Mouse (Mus musculus) retina, adult 2 months (tissue): ENCODE measurements around the gene Ankrd66.
"Not testable (repeated sequence)": the region's sequence is repeated elsewhere in the genome, so short reads cannot be mapped to it uniquely, and the experiment has no call there.

Source experiments
- DNase-seq: peaks from one replicate; pipeline ENCODE4 v3.0.0-alpha.2; 2012; ENCODE audit warnings: low read depth, low spot score

Ankrd66 gene

DNA sequence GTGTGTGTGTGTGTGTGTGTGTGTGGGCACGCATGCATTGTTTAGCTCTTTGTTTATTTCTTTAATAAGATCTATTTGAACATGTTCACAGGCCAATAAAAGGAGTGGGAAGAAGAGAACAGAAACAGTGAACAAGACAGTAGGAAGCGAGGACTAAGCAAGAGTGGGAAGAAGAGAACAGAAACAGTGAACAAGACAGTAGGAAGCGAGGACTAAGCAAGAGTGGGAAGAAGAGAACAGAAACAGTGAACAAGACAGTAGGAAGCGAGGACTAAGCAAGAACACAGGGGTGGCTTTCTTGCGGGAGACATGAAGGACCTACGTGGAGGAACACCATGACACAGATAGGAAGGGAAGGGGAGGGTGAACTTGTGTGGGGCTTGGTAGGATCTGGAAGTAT is 6.6 kb downstream of the Ankrd66 start:
- DNase-seq, result not testable (repeated sequence)

DNA sequence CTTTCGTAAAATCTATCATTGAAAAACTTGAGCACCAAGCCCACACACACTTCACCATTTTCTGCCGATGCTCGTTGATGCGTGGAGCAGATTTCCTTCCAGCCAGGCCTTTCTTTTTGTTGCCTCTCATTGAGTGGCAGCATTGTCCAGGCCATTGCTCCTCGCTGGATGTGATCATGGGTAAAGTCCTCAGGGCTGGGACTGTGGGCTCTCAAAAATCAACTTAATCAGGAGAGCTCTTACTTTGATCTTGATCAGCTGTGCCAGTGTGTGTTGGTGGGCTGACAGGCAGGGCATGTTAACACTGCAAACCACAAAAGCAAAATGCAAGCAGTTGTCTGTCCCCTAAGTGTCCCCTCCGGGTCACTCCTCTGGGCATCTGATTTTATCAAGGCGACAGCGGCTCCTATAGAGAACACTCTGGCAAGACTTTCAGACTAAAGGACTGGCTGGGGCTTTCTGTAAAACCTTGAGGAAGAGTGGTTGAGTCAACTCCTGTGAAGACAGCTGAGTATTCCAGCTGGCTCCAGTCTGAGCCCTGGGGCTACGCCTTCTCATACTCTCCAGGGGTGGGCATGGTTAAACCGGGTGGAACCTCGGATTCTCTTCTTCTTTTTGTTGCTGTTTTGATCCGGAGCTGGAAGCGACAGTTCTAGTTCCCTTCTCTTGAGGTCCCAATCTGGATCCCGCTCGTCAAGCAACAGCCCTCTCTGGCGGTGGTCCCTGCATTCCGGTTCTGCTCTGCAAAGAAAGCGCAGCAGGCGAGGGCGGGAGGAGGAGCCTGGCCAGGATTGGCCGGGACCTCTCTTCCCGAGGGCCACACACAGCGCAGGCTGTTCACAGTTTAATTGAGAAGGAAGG is 8.8 kb downstream of the Ankrd66 start:
- DNase-seq, result no peak

- DNase-seq, result no peak
Observed at GRCm38 (mm10) chr17:43531192-43531591, 12.2 kb downstream of the Ankrd66 start.

DNA sequence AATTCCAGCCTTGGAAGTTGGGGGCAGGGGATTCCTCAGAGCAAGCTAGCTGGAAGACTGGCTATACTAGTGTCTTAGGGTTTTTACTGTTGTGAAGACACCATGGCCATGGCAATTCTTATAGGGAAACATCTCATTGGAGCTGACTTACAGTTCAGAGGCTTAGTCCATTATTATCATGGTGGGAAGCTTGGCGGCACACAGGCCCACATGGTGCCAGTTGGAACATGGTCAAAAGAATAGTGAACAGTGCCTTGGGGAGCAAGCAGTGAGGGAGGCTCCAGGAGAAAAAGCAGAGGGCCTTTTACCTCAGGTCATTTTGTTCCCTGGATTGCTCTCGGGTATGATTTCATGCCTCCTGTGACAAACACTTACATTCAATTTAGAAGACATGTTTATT is 12.9 kb downstream of the Ankrd66 start:
- no peak for DNase-seq

GRCm38 (mm10) chr17:43520166-43520565 is 23.3 kb downstream of the Ankrd66 start:
- no peak for DNase-seq

DNA sequence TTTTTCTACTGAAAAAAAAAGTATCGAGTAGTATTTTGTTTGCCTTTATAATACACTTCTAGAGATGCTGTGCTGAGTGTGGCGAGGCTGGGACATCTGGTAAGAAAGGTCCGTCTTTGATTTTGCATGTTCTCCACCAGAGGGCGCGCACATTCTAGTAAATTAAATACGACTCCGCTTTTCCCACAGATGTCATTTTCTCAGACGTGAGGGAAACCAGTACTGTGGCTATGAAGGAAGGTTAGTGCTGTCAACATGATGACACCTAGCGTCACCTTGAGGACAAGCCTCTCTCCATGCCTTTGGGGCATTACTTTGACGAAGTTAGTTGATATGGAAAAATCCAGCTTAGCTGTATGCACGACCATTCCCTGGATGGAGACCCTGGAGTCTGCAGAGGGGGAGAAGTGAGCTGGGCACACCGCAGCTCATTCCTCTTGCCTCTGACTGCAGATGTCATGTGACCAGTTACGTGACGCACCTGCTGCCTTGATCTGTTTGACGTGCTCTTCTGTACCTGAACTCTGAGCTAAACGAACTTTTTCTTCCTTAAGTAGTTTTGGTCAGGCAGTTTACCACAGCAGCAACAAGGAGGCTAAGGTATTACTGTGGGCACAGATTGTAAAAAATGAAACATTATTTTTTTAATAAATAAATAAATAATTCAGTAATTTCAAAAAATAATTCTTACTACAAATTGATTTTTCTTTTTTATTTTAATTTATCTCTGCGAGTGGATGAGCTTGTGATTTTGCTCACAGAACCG is 24.6 kb downstream of the Ankrd66 start:
- peak; percentile 73 for DNase-seq

- DNase-seq, result no peak
Observed at GRCm38 (mm10) chr17:43510782-43511181, 32.7 kb downstream of the Ankrd66 start.

DNA sequence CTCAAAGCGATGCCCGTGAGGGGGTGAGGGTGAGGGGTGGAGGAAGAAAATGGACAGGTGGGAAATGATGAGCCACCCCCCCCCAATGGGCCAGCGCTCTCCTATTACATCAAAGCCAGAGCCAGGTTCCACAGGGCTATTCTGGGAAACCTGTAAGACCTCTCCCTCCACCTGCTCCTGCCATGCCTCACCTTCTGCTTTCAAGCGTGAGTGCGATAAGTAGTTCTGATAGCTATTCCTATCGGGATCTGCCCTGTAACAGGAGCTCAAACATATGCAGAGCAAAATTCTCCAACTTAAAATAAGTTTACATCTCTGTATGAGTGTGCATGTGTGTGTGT is 38.9 kb downstream of the Ankrd66 start:
- no peak for DNase-seq

DNA sequence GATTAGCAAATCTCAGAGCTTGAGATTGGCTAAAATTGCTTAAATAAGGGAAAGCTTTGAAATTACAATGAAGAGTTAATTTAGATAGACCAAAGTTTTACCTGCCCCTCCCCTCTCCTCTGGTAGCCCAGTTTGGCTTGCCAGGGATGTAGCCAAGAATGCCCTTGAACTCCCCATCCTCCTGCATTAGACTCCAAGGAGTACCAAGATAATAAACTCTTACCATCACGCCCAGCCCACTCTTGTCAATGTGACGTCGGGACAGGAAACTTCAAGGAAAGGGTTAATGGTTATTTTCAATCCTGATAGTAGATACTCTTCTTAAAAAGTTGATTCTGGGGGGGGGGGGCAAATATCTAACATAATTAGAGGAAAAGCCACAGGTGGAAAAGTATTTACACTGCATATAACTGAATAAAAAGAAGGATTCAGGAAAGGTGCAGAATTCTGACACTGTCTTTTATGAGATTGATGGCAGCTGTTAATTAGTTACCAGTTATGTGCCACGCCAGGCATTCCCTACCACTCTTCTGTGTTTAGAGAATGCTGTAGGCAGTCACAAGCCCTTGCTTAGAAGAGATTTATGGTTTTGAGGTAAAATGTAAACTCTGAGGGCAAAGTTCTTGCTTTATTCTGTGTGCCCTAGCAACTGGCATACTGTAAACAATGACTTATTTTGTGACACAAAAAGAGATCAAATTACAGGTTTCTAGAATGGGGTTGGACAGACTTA is 39.4 kb downstream of the Ankrd66 start:
- DNase-seq, result no peak

DNA sequence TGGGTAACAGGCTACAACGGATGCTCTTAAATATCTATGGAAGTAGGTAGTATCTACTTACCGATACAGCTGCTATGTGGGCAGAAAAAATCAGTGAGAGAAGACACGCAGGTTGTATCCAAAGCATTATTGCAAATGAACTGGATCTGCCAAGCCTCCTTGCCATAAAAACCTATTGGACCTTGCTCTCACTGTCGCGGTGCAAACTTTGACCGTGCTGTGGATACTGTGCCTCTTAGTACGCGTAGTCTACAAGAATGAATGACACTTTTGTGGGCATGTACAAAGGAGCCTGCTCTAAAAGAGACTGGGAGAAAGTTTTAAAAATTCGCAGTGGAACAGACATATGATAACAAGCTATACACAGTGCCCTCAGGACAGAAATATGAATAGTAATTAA is 40.8 kb downstream of the Ankrd66 start, which contains the start of gene Mep1a:
Gene Mep1a (minus strand): TSS at position 221 of the 400 bp plus-strand sequence.
- DNase-seq, result no peak

DNA sequence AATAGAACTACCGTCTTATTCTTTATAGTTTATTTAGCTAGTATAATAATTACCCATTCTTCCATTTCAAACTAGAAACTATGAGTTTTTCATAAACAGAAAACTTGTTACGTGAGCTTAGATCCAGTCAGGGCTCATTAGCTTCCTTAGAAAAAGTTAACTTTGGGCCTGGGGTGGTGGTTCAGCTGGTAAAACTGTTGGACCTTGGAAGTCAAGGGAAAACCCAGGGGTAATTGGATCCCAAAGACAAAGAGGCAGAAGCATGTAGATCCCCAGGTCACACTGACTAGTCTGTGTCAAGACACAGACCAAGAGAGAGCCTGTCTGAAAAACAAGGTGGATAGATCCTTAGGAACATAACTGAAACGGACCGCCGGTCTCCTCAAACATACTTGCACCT is 41.8 kb downstream of the Ankrd66 start:
- no peak for DNase-seq

GRCm38 (mm10) chr17:43501223-43501622 is 42.2 kb downstream of the Ankrd66 start:
- no peak for DNase-seq

DNA sequence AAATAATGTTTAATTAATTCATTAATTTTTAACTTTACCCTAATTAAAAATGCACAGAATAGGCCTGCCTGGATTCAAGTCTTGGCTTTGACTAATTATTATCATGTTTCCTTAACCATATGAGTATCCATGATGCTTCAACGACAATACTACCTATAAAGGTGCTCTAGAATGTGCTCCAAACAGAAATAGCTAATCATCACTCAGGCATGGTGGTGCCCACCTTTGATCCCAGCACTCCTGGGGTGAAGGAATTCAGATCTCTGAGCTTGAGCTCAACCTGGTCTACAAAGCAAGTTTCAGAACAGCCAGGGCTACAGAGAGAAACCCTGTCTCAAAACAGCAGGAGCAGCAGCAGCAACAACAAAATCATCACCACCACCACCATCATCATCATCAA is 42.9 kb downstream of the Ankrd66 start:
- no peak for DNase-seq

GRCm38 (mm10) chr17:43497521-43497920 is 45.9 kb downstream of the Ankrd66 start:
- DNase-seq, result no peak

GRCm38 (mm10) chr17:43495502-43495901 is 47.9 kb downstream of the Ankrd66 start:
- DNase-seq, result no peak

DNA sequence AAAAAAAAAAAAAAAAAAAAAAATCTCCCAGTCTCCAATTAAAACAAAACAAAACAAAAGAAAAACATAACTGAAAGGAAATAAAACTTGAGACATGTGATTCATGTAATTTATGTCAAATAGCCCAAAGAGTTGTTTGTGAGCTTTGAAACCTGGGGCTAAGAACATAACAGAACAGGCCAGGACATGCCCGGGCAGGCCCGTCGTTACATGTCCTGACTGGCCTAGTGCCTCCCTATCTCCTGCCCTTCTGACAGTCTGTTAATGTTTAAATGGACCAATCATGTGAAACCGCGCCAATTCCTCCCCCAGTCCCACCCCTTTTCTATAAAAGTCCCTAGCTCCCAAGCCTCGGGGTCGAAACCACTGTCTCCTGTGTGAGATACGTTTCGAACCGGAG is 53.1 kb downstream of the Ankrd66 start:
- not testable (repeated sequence) for DNase-seq

GRCm38 (mm10) chr17:43488439-43489151 is 54.8 kb downstream of the Ankrd66 start:
- no peak for DNase-seq

DNA sequence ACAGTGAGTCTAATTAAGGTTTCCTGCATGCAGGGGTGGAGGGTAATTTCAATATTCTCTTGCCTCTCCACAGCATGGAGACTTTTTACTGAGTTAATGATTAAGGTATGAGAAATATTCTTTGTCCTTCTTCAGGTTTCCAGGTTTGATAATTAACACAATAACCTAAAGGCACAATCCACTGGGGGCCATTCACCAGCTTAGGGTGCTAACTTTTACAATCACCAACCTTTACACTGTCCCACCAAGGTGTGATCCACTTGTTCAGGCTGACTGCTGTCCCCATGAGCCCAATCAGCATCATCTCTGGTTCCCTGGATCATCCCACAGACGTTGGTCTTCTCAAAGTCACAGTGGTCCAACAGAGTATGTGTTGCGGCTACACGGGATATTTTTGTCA is 57.5 kb downstream of the Ankrd66 start:
- DNase-seq, result no peak
